Mouse (Mus musculus): ENCODE measurements at regions not wholly inside any gene's neighbourhood (a gene's known extent, or its start where the extent isn't known, plus 50 kb on each side); places are given as distances from the start of the nearest gene placed in this dataset.

DNA sequence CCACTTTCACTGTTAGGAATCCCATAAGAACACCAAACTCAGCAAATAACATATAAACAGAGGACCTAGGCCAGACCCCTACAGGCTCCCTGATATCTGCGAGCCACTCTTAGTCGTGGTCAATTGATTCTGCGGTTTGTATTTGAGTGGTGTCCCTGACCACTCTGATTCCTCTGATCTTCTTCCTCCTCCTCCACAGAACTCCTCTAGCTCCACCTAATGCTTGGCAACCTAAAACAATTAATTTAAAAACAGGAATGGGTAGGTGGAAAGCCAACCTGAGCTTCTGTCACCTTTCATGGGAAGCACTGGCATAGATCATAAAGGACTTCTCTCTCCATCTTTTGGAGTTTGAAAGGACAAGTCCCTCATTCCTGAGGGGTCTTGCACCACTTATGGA, 1316.0 kb downstream of the Gsdmc2 start:
- in situ Hi-C loops (cut with MboI; ENCODE audit: unreplicated experiment in 2 of 2): no loop called here

DNA sequence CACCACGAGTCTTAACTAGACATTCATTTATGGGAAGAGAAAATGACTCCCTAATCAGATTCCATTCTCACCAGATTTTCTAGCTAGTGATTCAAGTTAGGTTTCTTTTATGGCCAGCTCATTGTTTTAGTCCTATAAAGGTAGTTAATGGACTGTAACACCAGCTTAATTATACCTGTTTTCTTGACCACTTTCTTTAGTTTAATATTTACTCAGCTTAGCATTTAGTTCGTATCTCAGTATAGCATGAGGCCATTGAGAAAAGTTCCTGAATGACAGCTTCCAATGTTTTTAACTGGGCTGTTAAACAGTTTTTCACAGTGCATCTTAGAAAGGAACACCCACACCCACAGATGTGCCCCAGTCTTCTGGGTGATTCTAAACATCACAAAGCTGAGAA, 1320.3 kb downstream of the Gsdmc2 start:
- in situ Hi-C loops (cut with MboI; ENCODE audit: unreplicated experiment in 2 of 2): no loop called here

DNA sequence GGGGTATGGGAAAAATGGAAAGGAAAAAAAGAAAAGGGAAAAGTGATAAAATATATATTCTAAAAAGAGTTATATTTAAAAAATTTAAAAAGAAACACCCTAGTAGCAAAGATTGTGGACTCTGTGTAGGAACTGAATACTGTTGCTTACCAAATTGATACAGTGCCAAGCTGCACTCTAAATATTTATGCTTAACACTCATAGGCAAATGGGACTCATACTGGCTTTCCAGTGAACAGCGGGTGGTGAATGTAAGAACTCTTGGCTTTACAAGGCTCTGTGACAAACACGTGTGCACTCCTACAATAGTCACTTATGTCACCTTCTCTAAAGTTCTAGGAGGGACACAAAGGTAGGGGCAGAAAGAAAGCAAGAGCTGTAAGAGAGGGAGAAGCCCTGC, 1320.8 kb downstream of the Gsdmc2 start:
- in situ Hi-C loops (cut with MboI; ENCODE audit: unreplicated experiment in 2 of 2): no loop called here

DNA sequence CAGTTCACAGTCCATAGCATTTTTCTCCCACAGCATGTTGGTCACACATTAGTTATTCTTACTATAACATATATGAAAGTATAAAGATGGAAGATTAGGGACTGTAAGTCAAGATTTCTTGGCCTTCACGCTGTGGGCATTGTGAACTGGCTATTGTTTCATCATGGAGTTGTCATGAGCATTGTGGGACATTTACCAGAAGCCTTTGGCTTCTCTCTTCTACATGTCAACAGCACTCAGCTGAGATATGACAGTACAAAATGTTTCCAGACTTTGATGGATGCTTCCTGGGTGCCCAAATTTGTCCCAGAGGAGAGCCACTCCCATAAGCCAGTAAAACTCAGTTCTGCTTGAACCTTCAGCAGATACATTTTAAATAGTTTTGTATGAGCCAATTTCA, 1331.5 kb downstream of the Gsdmc2 start:
- in situ Hi-C loops (cut with MboI; ENCODE audit: unreplicated experiment in 2 of 2): no loop called here

DNA sequence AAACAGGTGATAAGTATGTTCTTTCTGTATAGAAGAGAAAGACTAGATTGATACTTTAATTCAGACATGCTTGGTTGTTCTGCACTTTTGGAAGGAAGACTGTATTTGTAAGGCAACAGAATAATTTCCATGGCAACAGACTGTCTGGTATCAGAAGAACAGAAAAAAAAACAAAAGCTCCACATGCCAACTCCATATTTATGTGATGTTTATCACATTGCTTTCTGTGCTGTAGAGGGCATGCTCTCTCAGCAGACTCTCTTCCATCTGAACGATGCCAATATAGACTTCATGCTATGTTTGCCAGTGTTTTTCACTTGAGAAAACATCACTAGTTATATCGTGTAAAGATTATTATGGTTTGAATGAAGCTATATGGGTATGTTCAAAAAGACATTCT, 1333.5 kb downstream of the Gsdmc2 start:
- in situ Hi-C loops (cut with MboI; ENCODE audit: unreplicated experiment in 2 of 2): no loop called here

DNA sequence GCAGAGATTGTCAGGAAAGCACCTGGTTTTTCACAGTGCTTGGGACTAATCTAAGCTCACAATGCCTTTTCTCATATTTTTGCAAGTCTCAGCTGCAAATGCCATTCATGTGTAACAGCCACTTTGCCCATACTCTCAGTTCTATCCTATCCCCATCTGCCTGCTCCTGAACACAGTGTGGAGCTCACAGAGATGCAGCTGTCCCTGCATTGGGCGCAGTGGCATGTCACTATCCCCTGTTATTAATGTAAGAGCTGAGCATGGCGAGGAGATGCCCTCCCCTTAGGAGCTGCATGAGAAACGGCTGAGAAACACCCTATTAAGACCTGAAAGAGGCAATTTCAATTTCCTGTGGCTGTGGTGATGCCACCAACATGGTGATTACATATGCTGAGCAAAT, 1341.1 kb downstream of the Gsdmc2 start:
- in situ Hi-C loops (cut with MboI; ENCODE audit: unreplicated experiment in 2 of 2): no loop called here

DNA sequence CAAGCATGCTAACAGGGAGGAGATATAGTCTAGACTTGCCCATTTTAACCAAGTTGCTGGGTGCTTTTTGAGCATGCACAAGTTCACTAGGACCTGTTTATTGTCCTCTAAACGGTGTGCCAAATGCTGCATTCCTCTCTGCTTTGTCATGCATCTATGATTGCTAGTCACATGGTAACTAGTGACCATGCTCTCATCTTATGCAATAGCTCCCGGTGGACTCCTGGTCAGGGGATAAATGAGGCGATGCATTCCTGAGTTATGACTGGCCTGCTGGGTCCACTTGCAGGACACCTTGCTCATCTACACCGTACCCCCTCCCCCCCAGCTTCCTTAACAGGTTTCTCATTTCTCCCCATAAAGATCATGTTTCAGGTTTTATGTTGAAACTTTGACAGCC, 1344.0 kb downstream of the Gsdmc2 start:
- in situ Hi-C loops (cut with MboI; ENCODE audit: unreplicated experiment in 2 of 2): no loop called here

DNA sequence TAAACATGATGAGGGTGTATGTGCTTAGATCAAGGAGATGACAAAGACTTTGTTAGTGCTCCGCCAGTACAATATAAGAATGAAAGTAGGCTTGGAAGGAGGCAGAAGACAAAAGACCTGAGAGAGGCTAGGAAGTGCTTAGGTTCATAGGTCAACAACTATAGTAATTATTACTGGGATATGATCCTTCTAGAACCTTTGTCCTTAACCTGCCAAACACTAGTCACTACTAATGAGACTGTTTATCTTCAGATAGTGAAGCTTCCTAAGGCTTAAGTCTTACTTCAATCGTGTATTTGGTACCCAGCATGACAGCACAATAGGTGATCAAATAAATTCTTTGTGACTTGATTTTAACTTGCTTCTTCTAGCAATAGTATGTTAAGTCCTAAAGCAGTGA, 1344.5 kb downstream of the Gsdmc2 start:
- in situ Hi-C loops (cut with MboI; ENCODE audit: unreplicated experiment in 2 of 2): no loop called here

DNA sequence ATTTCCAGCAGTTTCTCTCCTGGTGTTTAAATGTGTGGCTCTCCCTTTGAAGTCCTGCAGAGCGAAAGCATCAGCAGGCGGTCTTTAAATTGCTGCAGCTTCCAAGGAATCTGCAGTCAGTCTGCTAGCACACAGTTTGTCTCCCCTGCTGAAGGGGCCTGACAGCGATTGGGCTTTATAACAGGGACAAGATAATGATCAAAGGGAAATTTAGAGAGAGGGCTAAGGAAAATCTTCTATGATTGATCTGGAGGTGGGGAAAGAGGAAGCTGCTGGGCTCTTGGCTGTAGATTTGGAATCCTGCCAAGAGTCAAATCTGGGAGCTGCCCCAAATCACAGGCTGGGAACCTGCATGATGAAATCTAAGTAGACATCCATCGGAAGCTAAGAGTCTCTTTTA, 1348.8 kb downstream of the Gsdmc2 start:
- in situ Hi-C loops (cut with MboI; ENCODE audit: unreplicated experiment in 2 of 2): no loop called here

DNA sequence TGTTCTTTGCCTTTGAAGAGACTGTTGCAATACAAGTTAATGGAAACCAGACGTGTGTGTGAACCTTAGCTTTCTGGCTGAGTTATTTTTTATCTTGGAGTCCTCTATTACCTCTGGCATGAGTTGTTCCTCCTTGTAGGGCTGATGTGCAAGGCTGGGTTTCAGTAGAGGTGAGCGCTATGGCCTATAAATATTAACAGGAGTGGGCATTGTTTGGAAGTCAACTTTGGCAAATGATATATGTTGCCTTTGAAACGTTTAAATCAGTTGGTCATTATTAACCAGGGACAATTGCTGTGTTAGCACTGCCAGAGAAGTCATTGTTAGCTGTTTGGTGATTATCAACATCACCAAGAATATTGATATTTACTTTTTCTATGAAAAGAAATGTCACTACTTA, 1352.6 kb downstream of the Gsdmc2 start:
- in situ Hi-C loops (cut with MboI; ENCODE audit: unreplicated experiment in 2 of 2): no loop called here

DNA sequence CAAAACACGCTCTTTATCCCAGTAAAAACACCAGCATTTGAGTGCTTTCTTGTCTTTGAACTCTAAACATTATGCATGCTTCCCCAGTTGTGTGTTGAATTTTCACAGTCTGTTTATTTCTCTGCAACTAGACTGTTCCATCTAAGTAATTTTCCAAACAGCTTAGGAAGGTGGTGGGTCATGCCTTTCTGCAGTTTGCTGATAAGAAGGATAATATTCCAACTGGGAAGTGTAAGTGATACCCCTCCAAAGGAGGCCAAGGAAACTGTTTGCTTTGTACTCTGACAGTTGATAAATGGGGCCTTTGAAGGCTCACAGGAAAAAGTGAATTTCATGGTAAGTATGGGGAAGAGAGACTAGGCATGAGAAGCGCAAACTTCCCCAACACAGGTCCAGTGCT, 1354.4 kb downstream of the Gsdmc2 start:
- in situ Hi-C loops (cut with MboI; ENCODE audit: unreplicated experiment in 2 of 2): no loop called here

DNA sequence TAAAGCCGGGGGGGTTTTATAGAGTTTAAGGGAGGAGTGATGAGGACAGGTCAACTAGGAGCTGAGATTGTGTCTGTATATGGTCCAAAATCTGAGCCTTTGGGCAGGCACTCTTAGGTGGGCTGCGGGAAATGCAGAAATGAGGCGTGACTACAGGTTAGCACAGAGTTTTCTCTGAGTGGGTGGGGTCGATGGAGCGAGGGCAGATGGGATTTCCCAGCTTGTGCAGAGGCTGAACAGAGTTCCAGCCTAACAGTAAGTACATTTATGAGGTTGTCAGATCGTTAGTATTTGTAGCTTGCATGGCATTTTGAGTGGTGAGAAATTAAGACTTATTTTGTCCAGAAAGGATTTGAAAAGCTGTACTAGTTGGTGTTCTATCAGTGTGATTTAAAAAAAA, 1358.4 kb downstream of the Gsdmc2 start:
- in situ Hi-C loops (cut with MboI; ENCODE audit: unreplicated experiment in 2 of 2): no loop called here

DNA sequence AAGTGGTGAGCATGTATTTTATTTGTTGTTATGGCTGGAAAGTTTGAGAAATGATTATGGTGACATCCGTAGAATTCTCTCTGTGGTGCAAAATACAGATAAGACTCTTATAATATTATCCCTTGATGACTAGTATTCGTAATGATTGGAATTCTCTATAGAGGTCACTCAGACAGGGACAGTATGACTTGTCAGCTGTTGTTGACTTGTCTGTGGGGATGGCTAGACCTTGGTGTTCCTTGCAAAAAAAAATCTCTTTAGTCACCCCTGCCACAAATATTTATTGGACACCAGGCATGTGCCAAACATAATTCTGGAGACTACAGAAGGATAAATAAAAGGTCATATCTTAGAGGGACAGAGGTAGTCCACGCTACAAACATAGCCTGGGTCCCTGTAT, 1360.6 kb downstream of the Gsdmc2 start:
- in situ Hi-C loops (cut with MboI; ENCODE audit: unreplicated experiment in 2 of 2): no loop called here

DNA sequence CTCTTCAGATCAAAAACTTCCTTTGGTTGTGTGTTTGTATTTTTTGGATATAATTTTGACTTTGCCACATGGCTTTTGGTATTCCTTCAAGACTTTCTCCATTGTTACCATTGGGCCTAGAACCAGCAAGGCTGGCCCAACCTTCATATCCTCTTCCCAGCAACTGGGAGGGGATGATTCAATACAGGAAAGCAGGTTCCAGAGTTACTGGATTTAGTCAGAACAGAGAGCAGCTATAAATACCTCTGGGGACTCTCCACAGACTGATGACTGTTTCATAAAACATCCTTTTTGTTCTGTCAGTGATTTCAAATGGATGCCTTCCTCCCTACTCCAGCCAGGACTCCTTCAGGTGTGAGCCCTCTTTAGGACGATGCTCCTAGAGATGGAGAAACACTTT, 1361.4 kb downstream of the Gsdmc2 start:
- in situ Hi-C loops (cut with MboI; ENCODE audit: unreplicated experiment in 2 of 2): no loop called here

DNA sequence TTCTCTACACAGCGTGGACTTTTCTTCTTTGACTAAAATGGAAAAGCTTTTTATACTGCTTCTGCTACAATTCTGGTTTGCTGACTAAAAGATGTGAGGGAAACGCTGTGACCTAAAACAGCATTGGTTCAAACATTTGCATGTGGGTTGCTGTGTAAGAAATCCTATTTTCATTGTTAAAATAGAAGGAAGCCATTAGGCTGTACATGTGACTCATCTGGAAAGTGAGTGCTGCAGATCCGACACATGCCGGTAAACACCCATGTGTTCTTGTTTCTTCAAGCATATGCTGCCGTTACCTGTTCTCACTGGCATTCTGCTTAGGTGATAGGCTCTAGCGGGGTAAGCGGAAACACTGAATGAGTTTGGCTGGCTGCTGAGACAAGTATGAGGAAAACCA, 1362.6 kb downstream of the Gsdmc2 start:
- in situ Hi-C loops (cut with MboI; ENCODE audit: unreplicated experiment in 2 of 2): no loop called here

DNA sequence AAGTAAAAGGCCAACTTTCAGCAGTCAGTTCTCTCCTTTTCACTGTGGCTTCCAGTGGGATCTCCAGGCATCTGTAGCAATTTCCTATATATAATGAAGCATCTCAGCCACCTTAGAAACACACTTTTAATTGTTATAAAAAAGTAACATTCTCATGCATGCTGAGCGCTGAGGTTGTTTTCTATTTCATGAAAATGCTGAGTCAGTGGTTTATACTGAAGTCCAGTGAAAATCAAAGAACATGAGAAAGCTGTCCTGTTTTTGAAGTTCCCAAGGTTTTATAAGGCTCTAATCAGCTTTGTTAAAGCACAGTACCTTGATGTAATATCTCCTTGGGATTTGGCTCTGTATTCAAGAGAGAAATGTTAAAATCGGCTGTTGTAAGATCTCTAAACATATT, 1367.2 kb downstream of the Gsdmc2 start:
- in situ Hi-C loops (cut with MboI; ENCODE audit: unreplicated experiment in 2 of 2): no loop called here

DNA sequence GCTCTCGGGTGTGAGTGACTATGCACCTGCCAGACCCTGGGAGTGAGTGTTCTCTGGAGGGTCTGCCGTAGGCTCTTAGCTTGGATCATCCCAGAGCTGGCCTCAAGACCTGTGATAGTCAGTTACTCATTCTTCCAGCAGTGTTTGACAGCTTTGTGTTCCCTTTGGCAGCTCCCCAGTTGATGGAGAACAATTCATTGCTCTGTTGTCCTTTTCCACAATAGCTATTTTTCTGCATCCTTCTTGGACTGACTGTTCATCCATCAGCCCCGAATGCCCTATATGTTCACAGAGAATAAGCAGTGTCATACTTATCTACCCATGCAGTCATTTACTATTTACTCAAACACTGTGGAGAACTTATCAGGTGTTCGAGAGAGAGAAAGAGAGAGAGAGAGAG, 1368.5 kb downstream of the Gsdmc2 start:
- in situ Hi-C loops (cut with MboI; ENCODE audit: unreplicated experiment in 2 of 2): no loop called here

DNA sequence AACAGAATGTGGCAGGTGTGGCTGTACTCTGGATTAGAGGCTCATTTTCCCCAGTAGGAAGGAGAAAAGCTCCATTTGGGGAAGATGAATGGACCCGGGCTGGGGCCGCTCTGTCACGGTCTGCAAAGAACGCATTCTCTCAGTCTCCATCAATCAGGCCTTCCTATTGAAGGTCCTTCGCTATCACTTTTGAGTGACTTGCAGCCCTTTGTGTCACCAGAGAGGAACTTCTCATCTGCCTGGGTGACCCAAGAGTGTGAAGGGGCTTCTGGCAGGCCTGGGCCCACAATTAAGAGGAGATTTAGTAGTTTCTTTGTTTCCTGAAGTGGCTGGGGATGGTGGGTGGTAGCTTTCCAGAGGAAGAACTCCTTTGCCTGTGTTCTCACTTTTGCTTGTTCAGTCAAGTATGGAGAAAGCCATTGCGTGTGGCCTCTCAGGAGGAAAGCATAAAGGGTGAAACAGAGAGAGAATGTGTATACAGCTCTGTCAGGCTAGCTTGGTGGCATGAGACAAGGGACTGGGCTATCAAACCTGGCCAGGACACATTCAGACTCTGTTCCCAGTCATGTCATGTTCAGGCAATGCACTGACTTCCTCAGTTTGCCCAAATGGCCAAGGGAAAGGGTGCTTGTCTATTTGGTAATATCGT, 1374.2 kb downstream of the Gsdmc2 start:
- in situ Hi-C loops (cut with MboI; ENCODE audit: unreplicated experiment in 2 of 2): no loop called here

DNA sequence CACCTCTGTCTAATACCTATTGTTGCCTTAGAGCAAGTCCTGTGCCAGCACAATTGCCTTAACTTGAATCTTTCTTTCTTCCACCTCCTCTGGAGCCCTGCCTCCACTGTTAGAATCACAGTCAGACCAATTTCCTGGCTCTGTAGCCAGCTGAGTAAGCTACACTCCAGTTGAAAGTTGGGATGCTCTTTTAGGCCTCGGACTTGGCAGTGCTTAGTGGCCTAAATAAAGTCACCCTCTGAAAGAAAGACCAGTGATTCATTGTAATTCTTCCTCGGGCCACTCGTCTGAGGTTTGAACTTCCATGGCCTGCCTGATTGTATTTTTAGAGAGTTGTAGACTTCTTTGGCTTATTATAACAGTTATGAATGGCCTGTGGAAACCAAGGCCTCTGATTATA, 1376.9 kb downstream of the Gsdmc2 start:
- in situ Hi-C loops (cut with MboI; ENCODE audit: unreplicated experiment in 2 of 2): no loop called here

DNA sequence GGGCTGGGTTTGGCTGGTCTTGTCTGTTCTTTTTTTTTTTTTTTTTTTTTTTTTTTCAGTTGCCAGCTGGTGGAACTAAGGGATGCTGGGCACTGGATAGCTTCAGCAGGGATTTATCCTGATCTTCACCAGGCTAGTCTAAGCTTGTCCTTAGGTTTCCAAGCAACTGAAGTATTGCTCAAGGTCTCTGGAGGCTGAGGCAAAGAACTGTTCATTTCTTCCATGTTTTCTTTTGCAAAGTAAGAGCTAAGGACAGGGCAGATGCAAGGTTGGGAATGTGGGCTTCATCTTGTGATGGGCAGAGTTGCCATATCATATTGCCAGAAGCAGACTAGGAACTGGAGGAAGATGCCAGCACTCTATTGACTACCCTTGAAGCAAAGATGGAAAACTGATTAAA, 1378.1 kb downstream of the Gsdmc2 start:
- in situ Hi-C loops (cut with MboI; ENCODE audit: unreplicated experiment in 2 of 2): no loop called here

DNA sequence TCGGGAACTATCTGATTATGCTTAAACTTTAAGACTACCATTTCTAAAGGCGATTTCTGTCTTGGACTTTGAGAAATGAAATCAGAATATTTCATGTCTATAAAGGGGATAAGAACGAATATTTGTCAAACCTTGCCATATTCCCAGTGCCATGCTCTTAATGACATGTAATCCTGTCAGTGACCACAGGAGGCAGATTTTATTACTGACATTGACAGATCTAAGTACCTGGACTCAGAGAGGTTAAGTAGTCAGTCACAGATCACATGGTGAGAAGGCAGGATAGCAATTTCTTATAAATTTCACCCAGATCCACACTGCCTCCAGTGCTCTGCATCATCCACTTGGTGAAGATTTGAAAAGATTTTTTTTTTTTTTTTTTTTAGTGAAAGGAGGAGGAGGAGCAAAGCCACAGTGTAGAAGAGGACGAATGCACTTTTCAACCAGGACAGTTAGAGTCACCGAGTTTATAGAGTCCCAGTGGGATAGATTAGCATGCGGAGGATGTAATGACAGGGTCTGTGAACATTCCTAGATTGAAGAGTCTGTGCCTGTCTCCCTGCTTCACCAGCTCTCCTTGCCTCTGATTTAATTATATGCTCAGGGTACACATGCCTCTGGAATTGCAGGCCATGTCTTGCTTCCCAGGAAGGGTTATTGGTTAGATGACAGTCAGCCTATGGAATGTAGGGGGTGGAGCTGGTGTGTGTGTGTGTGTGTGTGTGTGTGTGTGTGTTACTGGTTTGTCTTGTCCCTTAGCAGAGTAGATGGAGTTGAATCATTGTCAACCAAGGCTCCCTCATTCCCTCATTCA, 1379.7 kb downstream of the Gsdmc2 start:
- in situ Hi-C loops (cut with MboI; ENCODE audit: unreplicated experiment in 2 of 2): no loop called here

DNA sequence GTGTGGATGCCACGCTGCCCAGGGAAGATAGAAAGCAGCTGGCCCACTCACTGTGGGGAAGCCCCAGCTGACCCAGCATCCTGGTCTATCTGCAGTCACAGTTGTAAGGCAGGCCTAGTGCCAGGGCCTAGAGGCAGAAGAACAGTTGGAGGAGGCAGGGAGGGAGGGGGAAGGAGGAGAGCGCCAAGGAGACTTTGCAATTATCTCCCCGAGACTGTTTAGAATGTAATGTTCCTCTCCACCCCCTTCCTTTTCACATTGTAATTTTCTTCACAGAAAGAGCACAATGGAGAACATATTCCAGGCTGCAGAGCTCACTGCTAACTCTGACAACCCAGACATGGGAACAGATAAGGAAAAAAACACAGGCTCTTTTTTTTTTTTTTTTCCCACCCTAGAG, 1382.3 kb downstream of the Gsdmc2 start:
- in situ Hi-C loops (cut with MboI; ENCODE audit: unreplicated experiment in 2 of 2): no loop called here

Data from v-Abl transformed pro-B cells (cell line).